Mouse (Mus musculus) liver, adult 2 months (tissue): ENCODE measurements around the gene Elavl1. TPM values are rescaled to one million over a fixed set of nuclear protein-coding genes. Genes with fewer than 3 reads are reported as not detected.
A peak's percentile ranks its signal among the peaks of the same experiment; 100 is the strongest.

ENCODE experiments used
- DNase-seq: peaks from one replicate; pipeline ENCODE4 v3.0.0-alpha.2; 2011; ENCODE audit warnings: low read depth, low spot score; ENCODE audit errors: extremely low read depth
- H3K27ac ChIP-seq: fragments of 200-500 bp; replicated peaks from 2 replicates; pipeline ENCODE4 v1.5.1; 2012; ENCODE audit warnings: low read depth, mild to moderate bottlenecking, control low read depth, inconsistent platforms, low read length; ENCODE audit not compliant: insufficient read depth
- H3K27me3 ChIP-seq: fragments of 200-500 bp; 2 replicates; pipeline ENCODE4 v1.6.1; 2012; ENCODE audit warnings: mild to moderate bottlenecking, moderate library complexity, low read length, inconsistent platforms; ENCODE audit not compliant: control insufficient read depth, insufficient read depth
- H3K36me3 ChIP-seq: fragments of 200-500 bp; 2 replicates; pipeline ENCODE4 v1.6.1; 2012; ENCODE audit warnings: low read length, inconsistent platforms; ENCODE audit not compliant: control insufficient read depth, insufficient read depth
- H3K4me1 ChIP-seq: fragments of 200-500 bp; 2 replicates; pipeline ENCODE4 v1.6.1; 2011; ENCODE audit warnings: low read length; ENCODE audit not compliant: control insufficient read depth, insufficient read depth
- H3K4me3 ChIP-seq: fragments of 200-500 bp; 2 replicates; pipeline ENCODE4 v1.5.1; 2011; ENCODE audit warnings: low read depth, mild to moderate bottlenecking, control low read depth, low read length, moderate library complexity; ENCODE audit not compliant: insufficient read depth
- H3K79me2 ChIP-seq: fragments of 200-500 bp; 2 replicates; pipeline ENCODE4 v1.6.1; 2012; ENCODE audit warnings: inconsistent platforms, mild to moderate bottlenecking, low read length, moderate library complexity; ENCODE audit not compliant: control insufficient read depth, insufficient read depth
- H3K9ac ChIP-seq: fragments of 200-500 bp; 2 replicates; pipeline ENCODE4 v1.6.1; 2012; ENCODE audit warnings: low read depth, mild to moderate bottlenecking, control low read depth, inconsistent platforms, low read length
- CTCF ChIP-seq: fragments of 200-500 bp; IDR thresholded peaks from 2 replicates; pipeline ENCODE4 v1.5.1; 2011; ENCODE audit warnings: low read depth, low read length, control low read depth
- POLR2A ChIP-seq: fragments of 200-500 bp; IDR thresholded peaks from 2 replicates; pipeline ENCODE4 v1.6.1; 2011; ENCODE audit warnings: low read length, control low read depth; ENCODE audit not compliant: insufficient read depth; ENCODE audit errors: extremely low read depth
- WGBS: fragments of 180-500 bp; shearing (Covaris S2); methylation state at CpG from one replicate; pipeline ENCODE4 v1.1.7; 2018; 5-methylcytosine and 5-hydroxymethylcytosine counted together
- polyA plus RNA-seq: library from polyadenylated mRNA; depleted of rRNA; stranded (reverse); fragments of >200 nt; gene quantifications from 2 replicates; pipeline ENCODE4 v1.2.3, GENCODE M21; 2012
- total RNA-seq: library from RNA; depleted of rRNA; stranded (reverse); fragments of >200 nt; gene quantifications from 2 replicates; pipeline ENCODE4 v1.2.3, GENCODE M21; 2014

Elavl1 gene
- total and polyA plus RNA-seq, 2 experiments = 18.8 to 23.0 TPM

DNA sequence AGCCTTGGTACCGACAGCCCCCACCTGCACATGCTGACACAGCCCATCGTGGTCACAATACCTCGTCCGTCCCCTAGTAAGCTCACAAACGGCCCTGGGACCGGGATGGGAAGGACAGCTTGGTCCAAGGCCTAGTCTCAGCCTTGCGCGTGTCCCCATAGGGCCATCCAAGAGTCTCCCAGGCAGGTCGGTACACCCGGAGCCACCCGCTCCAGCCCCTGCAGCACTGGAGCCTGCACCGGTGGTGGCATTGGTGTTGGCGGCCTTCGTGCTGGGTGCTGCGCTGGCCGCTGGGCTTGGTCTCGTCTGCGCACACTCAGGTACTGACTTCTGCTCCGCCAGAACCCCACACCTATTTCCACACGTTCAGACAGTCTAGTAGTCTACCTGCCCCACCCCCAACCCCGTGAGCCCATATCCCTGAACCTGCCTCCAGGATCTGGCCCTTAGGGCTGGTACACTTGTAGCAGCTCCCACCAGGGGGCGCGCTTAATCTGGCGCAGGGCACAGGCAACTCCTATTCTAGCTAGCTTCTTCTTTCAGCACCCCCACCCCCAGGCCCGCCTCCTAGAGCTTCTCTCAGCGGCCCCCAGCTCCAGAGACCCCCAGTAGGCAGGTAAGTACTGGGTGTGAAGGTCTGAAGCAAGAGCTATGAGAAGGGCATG lies 74.8 kb downstream of the Elavl1 start:
- Histone ChIP-seq H3K27me3 (no peaks in the 10 kb centered on the region), H3K9ac (no peak overlapping the region), H3K4me1 (peaks cover 6% of the 10 kb centered on the region), H3K36me3 (peaks cover 3% of the 10 kb centered on the region; the same call in 1 of the 2 replicates), H3K79me2 (no peaks in the 10 kb centered on the region), H3K4me3 (no peak overlapping the region), H3K27ac (no peak overlapping the region)
- TF ChIP-seq CTCF = peak; percentile 91
- TF ChIP-seq POLR2A = no peak
- WGBS = 46% methylated on average over 26 of the region's 26 CpGs
- DNase-seq = peak; percentile 49

DNA sequence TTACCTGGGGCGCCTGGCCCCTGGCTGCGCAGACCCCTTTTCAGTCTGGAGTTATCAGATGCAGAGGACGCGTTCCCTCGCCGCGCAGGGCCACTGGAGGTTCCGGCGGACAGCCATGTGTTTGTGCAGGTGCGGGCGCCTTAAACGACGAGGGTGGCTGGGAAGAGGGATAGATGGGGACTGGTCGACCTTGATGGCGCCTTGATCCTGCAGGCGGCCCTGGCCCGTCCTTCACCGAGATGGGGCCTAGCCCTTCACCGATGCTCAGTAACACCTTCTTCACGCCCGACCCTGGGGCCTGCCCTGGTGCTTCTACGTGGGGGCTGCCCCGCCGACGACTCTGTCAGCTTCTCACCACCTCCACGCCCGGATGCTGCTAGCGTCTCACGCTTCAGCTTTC lies 76.0 kb downstream of the Elavl1 start:
- no peaks in the 10 kb centered on the region for H3K27me3 ChIP-seq
- H3K4me1 ChIP-seq = peaks cover 5% of the 10 kb centered on the region
- no peak for DNase-seq
- no peak overlapping the region for H3K27ac ChIP-seq
- H3K4me3 ChIP-seq = no peak overlapping the region
- WGBS = 72% methylated on average over 29 of the region's 29 CpGs
- no peak overlapping the region for H3K9ac ChIP-seq
- H3K79me2 ChIP-seq = no peaks in the 10 kb centered on the region
- H3K36me3 ChIP-seq = peaks cover 5% of the 10 kb centered on the region; the same call in 1 of the 2 replicates
- no peak for TF ChIP-seq POLR2A
- no peak for TF ChIP-seq CTCF

DNA sequence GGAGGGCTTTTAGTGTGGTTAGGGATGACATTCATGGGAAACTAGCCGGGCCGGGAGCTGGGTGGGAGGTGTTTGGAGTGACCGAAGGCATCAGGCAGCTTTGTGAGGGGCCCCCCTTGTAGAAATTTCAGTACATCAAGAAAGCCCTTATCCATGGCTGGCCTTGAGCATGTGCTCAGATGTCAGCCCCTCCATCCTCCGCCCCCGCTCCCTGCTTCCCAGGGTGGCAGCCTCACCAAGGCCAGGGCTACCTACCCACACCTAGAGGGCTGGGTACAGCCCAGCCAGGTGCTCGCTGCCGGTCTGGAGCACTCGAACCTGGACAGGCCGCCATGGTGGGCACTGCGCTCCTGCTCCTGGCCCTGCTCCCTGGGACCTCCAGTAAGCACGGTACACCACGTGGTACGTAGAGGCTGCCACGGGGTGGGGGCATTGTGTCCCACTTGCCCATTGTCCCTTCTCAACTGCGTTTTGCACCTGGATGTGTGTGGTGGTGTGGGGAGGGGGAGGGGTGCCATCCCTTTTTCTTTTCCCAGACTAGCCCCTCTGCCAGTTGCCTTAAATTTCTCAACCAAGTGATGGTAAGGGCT lies 77.2 kb downstream of the Elavl1 start, which contains the start of gene Tgfbr3l:
TSS of gene Tgfbr3l (plus strand) at position 264 of the 590 bp plus-strand sequence.
- no peak within 1 kb of the TSS for H3K27ac ChIP-seq
- H3K4me3 ChIP-seq = no peak within 1 kb of the TSS
- no peaks in the 10 kb centered on the region for H3K27me3 ChIP-seq
- TF ChIP-seq POLR2A (no peak), CTCF (no peak)
- no peak within 1 kb of the TSS for H3K9ac ChIP-seq
- H3K79me2 ChIP-seq = no peaks in the 10 kb centered on the region
- 84% methylated on average over 15 of the region's 15 CpGs for WGBS
- peaks cover 13% of the 10 kb centered on the region for H3K36me3 ChIP-seq
- H3K4me1 ChIP-seq = peaks cover 4% of the 10 kb centered on the region
- DNase-seq = no peak

DNA sequence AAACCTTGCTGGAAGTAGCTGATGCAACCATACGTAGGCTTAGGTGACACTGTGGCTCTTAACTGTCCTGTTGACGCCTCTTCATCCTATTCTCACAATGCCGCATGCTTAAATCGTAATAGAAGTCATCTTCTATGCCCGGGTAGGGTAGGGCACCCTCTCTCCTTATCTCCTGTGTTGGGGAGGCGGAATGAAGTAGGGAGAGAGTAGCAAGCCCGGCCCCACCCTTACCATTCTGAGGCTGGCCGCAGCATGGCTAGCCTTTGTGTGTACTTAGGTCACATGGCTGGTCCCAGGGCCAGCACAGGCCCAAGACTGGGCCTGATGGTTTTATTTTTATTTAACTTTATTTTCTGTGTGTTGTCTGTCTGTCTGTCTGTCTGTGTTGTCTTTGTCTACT lies 78.0 kb downstream of the Elavl1 start:
- TF ChIP-seq CTCF = no peak
- TF ChIP-seq POLR2A = no peak
- Histone ChIP-seq H3K9ac (no peak overlapping the region), H3K79me2 (no peaks in the 10 kb centered on the region), H3K36me3 (peaks cover 13% of the 10 kb centered on the region), H3K27ac (no peak overlapping the region), H3K4me3 (no peak overlapping the region), H3K27me3 (no peaks in the 10 kb centered on the region), H3K4me1 (no peaks in the 10 kb centered on the region)
- 78% methylated on average over 8 of the region's 8 CpGs for WGBS
- no peak for DNase-seq

DNA sequence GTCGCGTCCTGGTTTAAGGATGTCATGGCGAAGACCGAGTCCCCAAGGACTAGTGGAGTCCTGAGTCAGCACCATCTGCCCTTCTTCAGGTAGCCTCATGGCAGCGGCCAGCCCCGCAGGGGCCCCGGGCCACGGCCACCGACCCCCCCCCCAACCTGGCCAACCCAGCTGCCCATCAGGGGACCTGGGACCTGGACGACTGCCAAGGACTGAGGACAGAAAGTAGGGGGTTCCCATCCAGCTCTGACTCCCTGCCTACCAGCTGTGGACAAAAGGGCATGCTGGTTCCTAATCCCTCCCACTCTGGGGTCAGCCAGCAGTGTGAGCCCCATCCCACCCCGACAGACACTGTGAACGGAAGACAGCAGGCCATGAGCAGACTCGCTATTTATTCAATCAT lies 79.5 kb downstream of the Elavl1 start:
- Histone ChIP-seq H3K27me3 (no peaks in the 10 kb centered on the region), H3K4me1 (no peaks in the 10 kb centered on the region), H3K9ac (no peak overlapping the region), H3K36me3 (peaks cover 13% of the 10 kb centered on the region), H3K4me3 (no peak overlapping the region), H3K27ac (no peak overlapping the region), H3K79me2 (no peaks in the 10 kb centered on the region)
- no peak for DNase-seq
- TF ChIP-seq POLR2A (no peak), CTCF (no peak)
- 88% methylated on average over 13 of the region's 13 CpGs for WGBS

DNA sequence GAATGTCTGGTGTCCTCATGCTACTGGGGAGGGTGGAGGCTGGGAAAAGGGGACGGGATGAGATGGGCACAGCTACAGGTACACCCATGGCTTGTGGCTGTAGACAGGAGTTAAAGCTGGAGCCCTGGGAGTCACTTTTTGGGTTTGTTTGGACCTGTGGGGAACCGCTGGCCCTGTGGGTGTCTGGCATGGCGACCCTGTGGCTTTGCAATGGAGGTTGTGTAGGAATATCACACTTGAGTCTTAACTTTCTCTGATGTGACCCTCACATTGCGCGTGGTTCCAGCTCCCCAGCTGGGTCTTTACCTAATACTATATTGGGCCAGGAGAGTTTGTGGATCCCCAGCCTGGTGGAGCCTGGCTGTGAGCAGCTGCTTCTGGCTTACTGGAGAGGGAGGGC lies 80.2 kb downstream of the Elavl1 start:
- no peak overlapping the region for H3K9ac ChIP-seq
- no peak overlapping the region for H3K4me3 ChIP-seq
- peaks cover under 1% of the 10 kb centered on the region for H3K4me1 ChIP-seq
- no peaks in the 10 kb centered on the region for H3K27me3 ChIP-seq
- TF ChIP-seq POLR2A (no peak), CTCF (no peak)
- H3K79me2 ChIP-seq = peaks cover 6% of the 10 kb centered on the region; the same call in 1 of the 2 replicates
- DNase-seq = no peak
- H3K36me3 ChIP-seq = peaks cover 13% of the 10 kb centered on the region
- 96% methylated on average over 5 of the region's 5 CpGs for WGBS
- H3K27ac ChIP-seq = no peak overlapping the region
